Mouse (Mus musculus) embryonic stem cell, embryonic (primary cell): ENCODE measurements around the gene Rnpep.

Experiments used
- CTCF ChIA-PET, 4 experiments: fragments of 300-600 bp in 2 of 4; fragments of 350-600 bp in 2 of 4; sonication (Branson Sonifier 250); formaldehyde crosslinking; loops; one replicate each; lab custom pipeline; 2022; ENCODE audit warnings: inconsistent platforms in 2 of 4; lab: Charles Lee
- POLR2A ChIA-PET, 4 experiments: fragments of 300-600 bp in 2 of 4; fragments of 350-600 bp in 2 of 4; sonication (Branson Sonifier 250); formaldehyde crosslinking; loops; one replicate each; lab custom pipeline; 2022; ENCODE audit warnings: antibody characterized with exemption in 4 of 4, inconsistent platforms in 1 of 4; lab: Charles Lee

Rnpep gene

GRCm38 (mm10) chr1:135283826-135284291 is at the start of gene Rnpep:
Rnpep (minus strand) TSS chr1:135284084.
- ChIA-PET POLR2A (interaction anchor here (0.6 to 4.5 kb wide), 29 partner anchors 10 to 1285 kb away, joined by 3 to 28 read pairs (median 4); partner anchors contain the start of genes Elf3 (in 3 of the 4), Lmod1 (in 2 of the 4) and Timm17a (in 1 of the 4)), CTCF (interaction anchor here in 2 of 4 experiments (0.9 to 1.7 kb wide), 6 partner anchors 22 to 386 kb away, joined by 3 to 9 read pairs (median 3); no protein-coding TSS in a partner anchor)

GRCm38 (mm10) chr1:135330578-135330977 is 46.7 kb upstream of the Rnpep start:
- ChIA-PET CTCF (interaction anchor here in 3 of 4 experiments (0.5 to 0.7 kb wide), 4 partner anchors 13 to 259 kb away, joined by 3 to 7 read pairs (median 4); no protein-coding TSS in a partner anchor), POLR2A (interaction anchor here in 3 of 4 experiments (0.6 to 1.1 kb wide), 4 partner anchors 13 to 552 kb away, joined by 3 read pairs; no protein-coding TSS in a partner anchor)

GRCm38 (mm10) chr1:135328368-135328767 is 44.5 kb upstream of the Rnpep start:
- POLR2A ChIA-PET: interaction anchor here in 1 of 4 experiments (1.0 to 1.6 kb wide), 3 partner anchors 8 to 55 kb away, joined by 3 to 4 read pairs (median 3); no protein-coding TSS in a partner anchor

GRCm38 (mm10) chr1:135325934-135326333 is 42.0 kb upstream of the Rnpep start:
- POLR2A ChIA-PET: interaction anchor here (0.8 to 4.8 kb wide), 10 partner anchors 12 to 241 kb away, joined by 3 to 35 read pairs (median 4); partner anchors contain the start of genes Elf3 (in 2 of the 4) and Timm17a (in 2 of the 4)
- CTCF ChIA-PET: interaction anchor here in 2 of 4 experiments (0.6 to 1.3 kb wide), 4 partner anchors 15 to 43 kb away, joined by 3 to 9 read pairs (median 4); no protein-coding TSS in a partner anchor

More at GRCm38 (mm10) chr1:135328368-135328767, 44.5 kb upstream of the Rnpep start:
- CTCF ChIA-PET: no interaction called here

- POLR2A ChIA-PET: interaction anchor here (0.5 to 4.8 kb wide), 19 partner anchors 11 to 406 kb away, joined by 3 to 35 read pairs (median 3); partner anchors contain the start of genes Timm17a (in 3 of the 4), Elf3 (in 2 of the 4) and Rnpep (in 1 of the 4)
These were observed 40.7 kb upstream of the Rnpep start, which contains the start of gene Lmod1 for GRCm38 (mm10) chr1:135324571-135324970. Lmod1 (plus strand) TSS chr1:135324807.

GRCm38 (mm10) chr1:135323367-135323901 is 39.5 kb upstream of the Rnpep start:
- ChIA-PET CTCF (no interaction called here), POLR2A (interaction anchor here in 3 of 4 experiments (0.5 to 4.8 kb wide), 15 partner anchors 10 to 186 kb away, joined by 3 to 35 read pairs (median 4); partner anchors contain the start of genes Timm17a (in 2 of the 3) and Elf3 (in 1 of the 3))

More at GRCm38 (mm10) chr1:135324571-135324970, 40.7 kb upstream of the Rnpep start, which contains the start of gene Lmod1:
- CTCF ChIA-PET: interaction anchor here in 3 of 4 experiments (0.5 to 1.2 kb wide), 5 partner anchors 34 to 523 kb away, joined by 3 to 4 read pairs (median 3); no protein-coding TSS in a partner anchor

- ChIA-PET CTCF (interaction anchor here in 3 of 4 experiments (0.6 to 1.2 kb wide), 3 partner anchors 30 to 141 kb away, joined by 3 to 4 read pairs (median 3); no protein-coding TSS in a partner anchor), POLR2A (interaction anchor here (0.6 to 3.0 kb wide), 59 partner anchors 10 to 1357 kb away, joined by 3 to 38 read pairs (median 4); partner anchors contain the start of genes Lmod1 (in 3 of the 4), Arl8a (in 2 of the 4), Elf3 (in 2 of the 4) and Rnpep (in 1 of the 4))
These were observed 29.6 kb upstream of the Rnpep start, which contains the start of gene Timm17a for GRCm38 (mm10) chr1:135313284-135314031. Timm17a (minus strand) TSS chr1:135313778.

- POLR2A ChIA-PET: interaction anchor here (0.8 to 3.0 kb wide), 32 partner anchors 9 to 417 kb away, joined by 3 to 38 read pairs (median 4); partner anchors contain the start of genes Lmod1 (in 3 of the 4), Elf3 (in 2 of the 4), Arl8a (in 1 of the 4) and Ube2t (in 1 of the 4)
- CTCF ChIA-PET: interaction anchor here in 2 of 4 experiments (1.2 kb wide), 2 partner anchors 56 to 140 kb away, joined by 3 to 4 read pairs; no protein-coding TSS in a partner anchor
These were observed 28.3 kb upstream of the Rnpep start for GRCm38 (mm10) chr1:135312201-135312600.

- ChIA-PET CTCF (interaction anchor here in 1 of 4 experiments (1.1 kb wide), 1 partner anchor 139 kb away, joined by 3 read pairs; no protein-coding TSS in a partner anchor), POLR2A (interaction anchor here in 2 of 4 experiments (0.7 to 1.2 kb wide), 7 partner anchors 8 to 418 kb away, joined by 3 to 5 read pairs (median 3); no protein-coding TSS in a partner anchor)
These were observed 27.5 kb upstream of the Rnpep start for GRCm38 (mm10) chr1:135311356-135311755.

GRCm38 (mm10) chr1:135290908-135291307 is 7.0 kb upstream of the Rnpep start:
- CTCF ChIA-PET: no interaction called here
- POLR2A ChIA-PET: interaction anchor here in 1 of 4 experiments (1.4 kb wide), 1 partner anchor 8 kb away, joined by 6 read pairs; no protein-coding TSS in a partner anchor

- ChIA-PET CTCF (no interaction called here), POLR2A (interaction anchor here in 2 of 4 experiments (1.0 to 2.2 kb wide), 4 partner anchors 9 to 28 kb away, joined by 3 to 8 read pairs (median 4); partner anchors contain the start of genes Elf3 (in 1 of the 2) and Timm17a (in 1 of the 2))
These were observed 2.4 kb upstream of the Rnpep start for GRCm38 (mm10) chr1:135286311-135286710.

- ChIA-PET CTCF (interaction anchor here in 2 of 4 experiments (0.6 to 1.7 kb wide), 8 partner anchors 11 to 387 kb away, joined by 3 to 9 read pairs (median 3); no protein-coding TSS in a partner anchor), POLR2A (interaction anchor here (0.6 to 4.5 kb wide), 32 partner anchors 8 to 1286 kb away, joined by 3 to 28 read pairs (median 4); partner anchors contain the start of genes Elf3 (in 3 of the 4), Lmod1 (in 2 of the 4) and Timm17a (in 1 of the 4))
These were observed 528 bp downstream of the Rnpep start for GRCm38 (mm10) chr1:135283287-135283825.

- POLR2A ChIA-PET: interaction anchor here (0.7 to 4.5 kb wide), 34 partner anchors 9 to 1286 kb away, joined by 3 to 28 read pairs (median 4); partner anchors contain the start of genes Elf3 (in 3 of the 4), Lmod1 (in 2 of the 4) and Timm17a (in 1 of the 4)
- CTCF ChIA-PET: interaction anchor here in 3 of 4 experiments (0.6 to 1.7 kb wide), 8 partner anchors 10 to 223 kb away, joined by 3 to 9 read pairs (median 3); no protein-coding TSS in a partner anchor
These were observed 1.2 kb downstream of the Rnpep start for GRCm38 (mm10) chr1:135282536-135283286.

- POLR2A ChIA-PET: interaction anchor here in 2 of 4 experiments (1.1 to 4.5 kb wide), 11 partner anchors 10 to 123 kb away, joined by 3 to 28 read pairs (median 6); partner anchors contain the start of genes Elf3 (in 1 of the 2) and Timm17a (in 1 of the 2)
- CTCF ChIA-PET: interaction anchor here in 3 of 4 experiments (0.6 to 1.1 kb wide), 3 partner anchors 20 to 222 kb away, joined by 3 read pairs; no protein-coding TSS in a partner anchor
These were observed 2.0 kb downstream of the Rnpep start for GRCm38 (mm10) chr1:135281841-135282240.

- CTCF ChIA-PET: interaction anchor here in 3 of 4 experiments (0.6 to 1.0 kb wide), 6 partner anchors 15 to 138 kb away, joined by 3 to 6 read pairs (median 3); no protein-coding TSS in a partner anchor
- POLR2A ChIA-PET: interaction anchor here (0.6 to 4.5 kb wide), 11 partner anchors 12 to 1196 kb away, joined by 3 to 28 read pairs (median 4); partner anchors contain the start of genes Elf3 (in 1 of the 4) and Gpr37l1 (in 1 of the 4)
These were observed 3.2 kb downstream of the Rnpep start for GRCm38 (mm10) chr1:135280646-135281045.
